ENCODE assay signal across 8 mouse cellular contexts in genomic region chr1:133855274-133856017, GRCm38 (mm10). TPM values are rescaled to one million over a fixed set of nuclear protein-coding genes. Genes with fewer than 3 reads are reported as not detected.
DNase-seq lines count a peak whose midpoint lies in the region; ATAC-seq and TF ChIP-seq lines count a peak whose summit lies in the region.

No protein-coding gene starts in this region.

- no peak for TF ChIP-seq CTCF in kidney, postnatal 0 days (IDR thresholded peaks at IDR 0.05; ENCODE audit: low read depth)
- no peak for TF ChIP-seq CTCF in stomach, postnatal 0 days (IDR thresholded peaks at IDR 0.05; ENCODE audit: low read depth)

- H3K9me3 ChIP-seq in kidney, postnatal 0 days (replicated peaks; ENCODE audit: low read length) = no peaks in the 10 kb centered on the region
- H3K9me3 ChIP-seq in stomach, postnatal 0 days (ENCODE audit: control insufficient read depth, low read length) = no peaks in the 10 kb centered on the region

- WGBS in kidney, postnatal 0 days = 12% methylated on average over 15 of the region's 15 CpGs
- WGBS in stomach, postnatal 0 days = 22% methylated on average over 15 of the region's 15 CpGs

- peak; percentile 32 for DNase-seq in layer of hippocampus, adult 11-12 months (ENCODE audit: low spot score)
- DNase-seq in layer of hippocampus, adult 9-10 months (ENCODE audit: low spot score) = no peak
- peak; percentile 45 to 48 for DNase-seq in cerebellum, postnatal 14 days
- peak; percentile 46 to 63 for DNase-seq in frontal cortex, adult 2 months (ENCODE audit: extremely low spot score in 1 of 2, low spot score in 1 of 2)
- peak; percentile 47 for DNase-seq in kidney, postnatal 0 days (ENCODE audit: low spot score)
- DNase-seq in mesoderm, embryonic 11.5 days (ENCODE audit: low read depth, low spot score) = peak; percentile 68
- no peak for DNase-seq in stomach, postnatal 0 days (ENCODE audit: low spot score)

- H3K27ac ChIP-seq in kidney, postnatal 0 days = no peak overlapping the region
- H3K27ac ChIP-seq in stomach, postnatal 0 days (replicated peaks) = no peak overlapping the region

- H3K9ac ChIP-seq in kidney, postnatal 0 days (ENCODE audit: low read depth, low read length) = no peak overlapping the region
- H3K9ac ChIP-seq in stomach, postnatal 0 days (ENCODE audit: low read length) = no peak overlapping the region

- H3K36me3 ChIP-seq in kidney, postnatal 0 days (ENCODE audit: insufficient read depth, low read length) = no peaks in the 10 kb centered on the region
- H3K36me3 ChIP-seq in stomach, postnatal 0 days (ENCODE audit: control insufficient read depth, insufficient read depth, low read length) = no peaks in the 10 kb centered on the region

- peak overlapping the region; percentile 50; the same call in 1 of the 2 replicates for H3K4me2 ChIP-seq in kidney, postnatal 0 days (ENCODE audit: low read length)
- H3K4me2 ChIP-seq in stomach, postnatal 0 days (replicated peaks; ENCODE audit: low read depth) = peak overlapping the region; percentile 38; the same call in 1 of the 2 replicates

- H3K4me1 ChIP-seq in kidney, postnatal 0 days (replicated peaks; ENCODE audit: insufficient read depth, low read length) = 0 out of 2 replicates have a peak, but pooled peaks cover 16% of the 10 kb centered on the region
- H3K4me1 ChIP-seq in stomach, postnatal 0 days (replicated peaks; ENCODE audit: control insufficient read depth, insufficient read depth) = no peaks in the 10 kb centered on the region

- no peak for TF ChIP-seq EP300 in stomach, postnatal 0 days (optimal IDR thresholded peaks at IDR 0.05)

- 0 out of 2 replicates have a peak overlapping the region, but pooled peaks have one; percentile 5 for H3K4me3 ChIP-seq in kidney, postnatal 0 days (replicated peaks; ENCODE audit: low read depth, low read length)
- H3K4me3 ChIP-seq in stomach, postnatal 0 days (ENCODE audit: low read depth, low read length) = no peak overlapping the region

- no peaks in the 10 kb centered on the region for H3K27me3 ChIP-seq in kidney, postnatal 0 days (ENCODE audit: insufficient read depth, low read length)
- no peaks in the 10 kb centered on the region for H3K27me3 ChIP-seq in stomach, postnatal 0 days (ENCODE audit: control insufficient read depth, insufficient read depth, low read length)

- ATAC-seq in kidney, postnatal 0 days (replicated peaks; ENCODE audit: low FRiP score, low read depth) = no peak
- no peak for ATAC-seq in stomach, postnatal 0 days (ENCODE audit: low FRiP score, low TSS enrichment)
- no peak for ATAC-seq in granulocyte monocyte progenitor cell, adult 5-6 weeks (replicated peaks; ENCODE audit: poor library complexity, severe bottlenecking)

RNA-seq across cellular contexts. Expression of gene Optc, which starts 52.4 kb away (rescaled TPM):
- polyA plus RNA-seq in frontal cortex, adult 2 months (2012; rRNA removed) = 0.99 and 1.7 TPM in 2 replicates
- polyA plus RNA-seq in kidney, postnatal 0 days (2015; fragmentation: Nextera tagmentation; extraction: Ambion mirVana) = 0.39 and 0.40 TPM in 2 replicates
- polyA plus RNA-seq in stomach, postnatal 0 days (2015; fragmentation: Nextera tagmentation; extraction: Ambion mirVana) = 1.3 and 1.6 TPM in 2 replicates
- 1.2 TPM in 1 of 2 replicates, not detected in the other for total RNA-seq in granulocyte monocyte progenitor cell, adult 5-6 weeks (2014; fragmentation: Nextera tagmentation)
- not detected in 2 replicates for total RNA-seq in granulocyte monocyte progenitor cell, adult 5-6 weeks (2017)

RNA-seq across cellular contexts. Expression of gene Atp2b4, which starts 54.6 kb away (rescaled TPM):
- 51.7 and 66.9 TPM in 2 replicates for polyA plus RNA-seq in frontal cortex, adult 2 months (2012; rRNA removed)
- polyA plus RNA-seq in kidney, postnatal 0 days (2015; fragmentation: Nextera tagmentation; extraction: Ambion mirVana) = 5.6 and 7.2 TPM in 2 replicates
- 9.0 and 13.5 TPM in 2 replicates for polyA plus RNA-seq in stomach, postnatal 0 days (2015; fragmentation: Nextera tagmentation; extraction: Ambion mirVana)
- total RNA-seq in granulocyte monocyte progenitor cell, adult 5-6 weeks (2014; fragmentation: Nextera tagmentation) = 44.2 and 58.3 TPM in 2 replicates
- 27.1 and 32.1 TPM in 2 replicates for total RNA-seq in granulocyte monocyte progenitor cell, adult 5-6 weeks (2017)

Comparison
In these comparisons a context has a peak if more than half of its experiments do, and no peak if none do; other contexts are left out.
1. DNase-seq: peak in layer of hippocampus, adult 11-12 months (single experiment), cerebellum, postnatal 14 days (2 of 2), frontal cortex, adult 2 months (2 of 2), kidney, postnatal 0 days (single experiment) and mesoderm, embryonic 11.5 days (single experiment); none in layer of hippocampus, adult 9-10 months (single experiment) and stomach, postnatal 0 days (single experiment).